Mouse (Mus musculus) mesoderm, embryonic 11.5 days (tissue): ENCODE results near the gene Crocc2.

Experiments used
- DNase-seq: peaks from one replicate; pipeline ENCODE4 v3.0.0-alpha.2; 2012; ENCODE audit warnings: low read depth, low spot score

The Crocc2 gene

GRCm38 (mm10) chr1:93270516-93271240 lies 102.2 kb downstream of the Crocc2 start:
- DNase-seq = no peak

GRCm38 (mm10) chr1:93271751-93272150 lies 103.2 kb downstream of the Crocc2 start:
- DNase-seq = no peak

GRCm38 (mm10) chr1:93272409-93272821 lies 103.9 kb downstream of the Crocc2 start:
- DNase-seq = peak; percentile 57

- no peak for DNase-seq
Observed at GRCm38 (mm10) chr1:93275561-93275960, 107.0 kb downstream of the Crocc2 start.

- no peak for DNase-seq
Observed at GRCm38 (mm10) chr1:93277041-93277440, 108.5 kb downstream of the Crocc2 start.
